Mouse (Mus musculus): ENCODE data around the gene Afm.
A peak's percentile ranks its signal among the peaks of the same experiment; 100 is the strongest.

The Afm gene

DNA sequence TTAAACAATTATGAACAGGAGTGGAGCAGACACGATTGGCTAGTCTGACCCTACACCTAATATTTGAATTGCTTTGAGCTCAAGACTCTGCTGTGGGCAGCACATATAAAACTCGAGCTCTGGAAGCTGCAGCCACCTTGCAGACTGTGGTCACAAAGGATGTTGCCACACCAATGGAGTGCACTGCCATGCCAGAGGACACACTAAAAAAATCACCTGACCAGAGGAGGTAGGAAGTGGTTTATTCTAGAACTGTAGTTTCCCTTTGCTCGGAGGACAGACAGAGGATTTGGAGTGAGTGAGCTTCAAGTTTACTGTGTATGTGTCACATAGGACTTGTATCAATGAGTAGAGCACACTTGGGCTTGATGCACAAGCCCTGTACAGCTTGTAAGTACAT lies 37.3 kb downstream of the Afm start:
- no peak for DNase-seq

GRCm38 (mm10) chr5:90560743-90561142 lies 42.0 kb downstream of the Afm start, which contains the start of gene 5830473C10Rik:
TSS of gene 5830473C10Rik (plus strand) at chr5:90561107.
- no peak for DNase-seq

- no peak for DNase-seq
Measured at GRCm38 (mm10) chr5:90561721-90562275, 43.1 kb downstream of the Afm start.

DNA sequence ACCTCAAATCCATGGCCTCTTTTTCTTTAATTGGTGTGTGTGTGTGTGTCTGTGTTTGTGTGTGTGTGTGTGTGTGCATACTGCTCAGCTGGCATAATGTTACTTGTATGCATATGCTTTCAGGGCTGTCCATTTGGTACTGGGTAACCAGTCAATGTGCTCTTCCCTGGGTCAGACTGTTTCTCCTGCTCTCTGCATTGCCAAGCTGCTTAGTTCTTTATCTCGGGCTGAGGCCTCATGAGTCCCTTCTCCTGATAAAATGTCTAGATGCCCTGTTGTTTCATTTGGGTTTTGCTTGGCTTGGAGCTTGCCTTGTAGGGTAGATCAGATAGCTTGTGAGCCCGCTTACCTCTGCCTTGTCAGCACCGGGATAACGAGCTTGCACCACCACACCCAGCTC lies 44.1 kb downstream of the Afm start:
- DNase-seq, result no peak

GRCm38 (mm10) chr5:90564161-90564560 lies 45.4 kb downstream of the Afm start:
- DNase-seq, result no peak

DNA sequence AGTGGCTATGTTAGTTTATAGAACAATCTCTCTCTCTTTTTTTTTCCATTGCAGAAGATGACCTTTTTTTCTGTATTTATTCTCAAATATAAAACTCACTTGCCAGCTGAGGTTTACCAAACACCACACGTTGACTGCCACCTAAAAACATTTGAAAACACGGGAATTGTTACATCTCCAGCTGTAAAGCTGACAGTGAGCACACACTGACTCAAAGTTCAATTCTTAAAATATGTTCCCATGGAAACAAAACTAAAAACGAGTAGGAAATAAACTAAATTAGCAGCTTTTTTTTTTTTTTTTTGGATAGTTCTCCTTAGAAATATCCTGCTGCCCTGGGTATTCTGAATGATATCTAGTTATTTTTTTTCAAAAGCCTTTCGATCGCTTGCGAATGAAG lies 46.5 kb downstream of the Afm start:
- no peak for DNase-seq

- DNase-seq, result peak; percentile 25 to 28
Measured at GRCm38 (mm10) chr5:90567788-90568187, 49.1 kb downstream of the Afm start.

DNA sequence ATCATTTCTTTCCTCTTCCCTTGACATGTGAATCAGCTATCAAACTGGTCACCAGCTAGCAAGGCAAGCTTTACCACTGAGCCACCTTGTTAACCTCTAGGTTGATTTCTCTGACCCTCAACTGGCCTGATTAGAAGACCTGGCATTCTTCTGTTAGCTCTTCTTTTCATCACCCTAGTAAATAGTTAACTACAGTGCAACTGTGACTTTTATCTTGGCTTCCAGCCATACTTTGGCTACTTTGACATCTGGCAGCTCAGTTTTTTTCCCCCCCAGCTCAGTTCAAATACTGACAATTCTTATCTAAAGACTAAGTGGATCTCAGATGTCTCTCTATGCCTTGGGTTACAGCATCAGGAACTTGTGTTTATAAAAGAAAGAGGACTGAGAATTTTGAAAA lies 49.6 kb downstream of the Afm start:
- peak; percentile 38 to 72 for DNase-seq

- DNase-seq, result no peak
Measured at GRCm38 (mm10) chr5:90571216-90571615, 52.5 kb downstream of the Afm start.

DNA sequence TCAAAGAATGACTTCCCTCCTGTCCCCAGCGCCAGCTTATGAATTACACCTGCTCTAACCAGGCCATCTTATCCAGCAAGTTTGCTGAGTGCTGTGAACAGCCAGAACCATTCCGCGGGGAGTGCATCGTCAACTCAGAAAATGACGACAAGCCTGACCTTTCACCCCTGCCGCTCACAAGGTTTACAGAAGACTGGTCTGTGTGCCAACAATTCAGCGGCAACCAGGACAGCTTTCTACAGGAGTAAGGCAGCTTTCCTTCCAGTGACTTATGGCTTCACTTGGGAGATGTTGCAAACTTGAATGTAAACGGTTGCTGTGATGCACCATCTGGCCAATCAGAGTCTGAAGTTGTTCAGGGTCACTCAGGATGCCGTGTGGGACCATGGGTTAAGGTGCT lies 59.0 kb downstream of the Afm start:
- DNase-seq, result peak; percentile 50 to 61

GRCm38 (mm10) chr5:90579556-90579955 lies 60.8 kb downstream of the Afm start:
- DNase-seq, result no peak

- DNase-seq, result no peak
Measured at GRCm38 (mm10) chr5:90582179-90582578, 63.4 kb downstream of the Afm start.

GRCm38 (mm10) chr5:90584799-90585198 lies 66.1 kb downstream of the Afm start:
- DNase-seq, result no peak

- no peak for DNase-seq
Measured at GRCm38 (mm10) chr5:90586511-90586910, 67.8 kb downstream of the Afm start.

- no peak for DNase-seq
Measured at GRCm38 (mm10) chr5:90588104-90588503, 69.4 kb downstream of the Afm start.

GRCm38 (mm10) chr5:90588708-90589595 lies 70.2 kb downstream of the Afm start:
- peak; percentile 64 to 74 for DNase-seq

GRCm38 (mm10) chr5:90590676-90591075 lies 71.9 kb downstream of the Afm start:
- no peak for DNase-seq

DNA sequence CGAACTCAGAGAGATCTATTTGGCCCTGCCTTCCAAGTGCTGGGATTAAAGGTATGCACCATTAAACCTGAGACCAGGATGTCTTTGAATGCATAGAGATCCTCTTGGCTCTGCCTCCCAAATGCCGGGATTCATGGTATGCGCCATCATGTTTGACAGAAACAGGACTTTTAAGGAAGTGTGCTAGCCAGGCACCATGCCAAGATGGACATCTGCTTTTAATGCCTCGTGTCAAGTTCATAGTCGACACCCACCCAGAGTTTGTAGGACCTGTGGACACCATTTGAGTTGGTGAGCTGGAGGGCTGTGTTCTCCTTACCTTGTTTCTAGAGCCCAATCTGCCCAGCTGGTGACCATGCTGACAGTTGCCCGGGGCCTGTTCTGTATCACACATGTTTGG lies 73.2 kb downstream of the Afm start:
- DNase-seq, result no peak

DNA sequence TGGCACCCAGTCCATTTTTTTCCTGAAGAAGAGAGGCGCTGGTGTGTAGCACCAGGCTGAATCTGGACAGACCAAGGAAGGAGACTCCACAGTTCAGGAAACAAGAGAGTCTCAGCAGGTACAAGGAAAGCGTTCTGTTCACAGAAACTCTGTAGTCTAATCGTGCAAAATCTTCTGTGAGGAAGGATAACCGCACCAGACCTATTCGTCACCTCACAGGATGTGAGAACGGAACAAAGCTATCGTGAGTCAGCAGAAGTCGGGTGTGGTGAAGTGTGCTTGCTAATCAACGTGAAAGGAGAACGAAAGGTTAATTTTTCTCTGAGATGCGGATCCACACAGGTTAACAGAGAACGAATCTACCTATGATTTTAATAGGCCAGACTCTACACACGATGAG lies 76.2 kb downstream of the Afm start:
- DNase-seq, result no peak

DNA sequence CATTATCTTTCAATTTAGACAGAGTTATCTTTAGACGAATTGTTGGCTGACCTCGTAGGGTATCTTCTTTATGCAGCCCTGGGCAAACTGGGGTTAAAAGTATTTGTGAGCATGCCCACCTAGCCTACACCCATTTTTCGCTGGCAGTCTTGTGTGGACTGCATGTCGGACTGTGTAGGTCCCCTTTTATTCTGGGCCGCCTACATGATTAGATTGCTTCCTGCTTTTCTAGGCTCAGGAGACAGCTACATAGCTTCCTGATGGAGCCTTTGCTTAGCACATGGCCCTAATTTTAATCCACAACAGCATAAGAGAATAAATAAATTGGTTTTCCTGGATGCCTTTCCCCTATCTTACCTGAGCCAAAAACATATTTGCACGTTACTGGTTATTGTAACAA lies 77.4 kb downstream of the Afm start:
- DNase-seq, result no peak

- DNase-seq, result peak; percentile 41 to 74
Measured at GRCm38 (mm10) chr5:90601469-90601868, 82.7 kb downstream of the Afm start.
